Mouse (Mus musculus): Measurements from ENCODE around the gene Pik3ap1. TPM values are rescaled to one million over a fixed set of nuclear protein-coding genes. Genes with fewer than 3 reads are reported as not detected.

The Pik3ap1 gene
- not detected for polyA plus RNA-seq (2012; fragmentation: generic; extraction: Trizol)

DNA sequence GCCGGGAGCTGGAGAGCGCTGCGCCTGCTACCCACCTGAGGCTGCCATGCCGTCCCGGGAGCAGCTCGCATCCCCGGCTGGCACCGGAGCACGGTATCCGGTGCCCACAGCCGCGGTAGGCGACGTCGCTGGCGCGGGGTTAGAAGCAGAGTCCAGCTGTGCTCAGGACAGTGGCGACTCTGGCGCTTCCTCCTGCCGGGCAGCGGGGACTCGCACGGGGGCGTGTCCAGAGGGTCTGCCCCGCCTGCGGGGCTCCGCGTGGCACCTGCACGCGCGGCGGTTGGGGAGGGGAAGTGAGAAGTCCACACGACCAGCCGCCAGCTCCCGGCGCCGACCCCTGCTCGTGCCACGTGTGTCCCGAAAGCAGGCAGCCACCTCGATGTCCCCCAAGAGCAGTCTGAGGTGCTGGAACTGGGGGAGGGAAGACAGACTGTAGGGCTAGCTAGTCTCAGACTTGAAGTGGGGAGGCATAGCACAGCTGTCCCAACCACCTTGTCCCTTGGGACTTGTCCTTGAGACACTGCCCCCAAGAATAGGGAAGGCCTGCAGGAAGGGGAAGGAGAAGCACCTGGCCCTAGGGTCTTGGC is at the start of gene Pik3ap1:
Gene Pik3ap1 (minus strand): TSS at position 181 of the 587 bp plus-strand sequence.

DNA sequence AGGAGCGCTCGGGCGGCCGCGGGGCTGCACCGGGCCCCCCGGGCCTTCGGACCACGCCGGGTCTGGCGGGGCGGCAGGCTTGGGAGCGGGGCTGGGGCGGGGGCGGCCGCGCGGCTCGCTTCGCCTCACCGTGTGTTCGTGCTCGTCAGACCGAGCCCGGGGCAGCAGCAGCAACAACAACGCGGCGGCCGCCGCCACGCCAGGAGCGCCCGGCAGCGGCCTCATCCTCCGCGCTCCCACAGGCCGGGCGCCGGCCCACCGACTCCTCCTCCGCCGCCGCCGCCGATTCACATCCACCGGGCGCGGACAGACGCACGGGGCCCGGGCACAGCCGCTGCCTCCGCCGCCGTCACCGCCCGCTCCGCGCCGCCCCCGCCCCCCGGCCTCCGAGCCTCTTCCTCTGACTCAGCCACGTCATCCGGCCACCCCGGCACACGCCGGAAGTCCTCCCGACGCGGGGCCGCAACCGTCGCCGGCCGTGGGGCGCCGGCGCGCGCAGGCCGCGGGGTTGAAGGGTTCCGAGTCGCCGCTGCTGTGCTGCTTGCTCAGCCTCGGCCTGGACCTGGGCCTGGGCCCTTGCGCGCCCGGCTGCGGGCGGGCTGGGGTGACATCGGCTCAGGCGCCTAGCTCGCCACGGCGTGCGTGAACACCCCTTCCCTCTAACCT is 121.1 kb downstream of the Pik3ap1 start, which contains the start of gene Tm9sf3:
Gene Tm9sf3 (minus strand): TSS at position 368 of the 666 bp plus-strand sequence.

Other genes with a start within 250 kb of the Pik3ap1 start
- under 1 TPM in 1 of 2 experiments, not detected in 1; 0.02 TPM for gene Tll2, start 178.3 kb downstream of the Pik3ap1 start, polyA plus RNA-seq (2012; fragmentation: generic; extraction: Trizol)
- 10 to 100 TPM in 1 of 2 experiments, 1 to 10 TPM in 1; 4.7 to 35.1 TPM for gene Tm9sf3, start 121.1 kb downstream of the Pik3ap1 start, polyA plus RNA-seq (2012; fragmentation: generic; extraction: Trizol)
- gene Lcor, start 97.5 kb upstream of the Pik3ap1 start, polyA plus RNA-seq (2012; fragmentation: generic; extraction: Trizol), result under 1 TPM; 0.09 to 0.38 TPM
- 1 to 10 TPM in 1 of 2 experiments, under 1 TPM in 1; 0.18 to 1.1 TPM for gene Gm340, start 197.3 kb upstream of the Pik3ap1 start, polyA plus RNA-seq (2012; fragmentation: generic; extraction: Trizol)

Data from C3H10T1/2 (cell line).